In genomic region chr2:173587411-173587810, GRCm38 (mm10) we compare ENCODE assay signal across 31 mouse cellular contexts. TPM values are rescaled to one million over a fixed set of nuclear protein-coding genes. Genes with fewer than 3 reads are reported as not detected.
"Had no signal": no experiment of that assay in that cellular context is flagged by ENCODE, and none has a peak within 500 bp of the region (broad histone marks: within the 10 kb centered on the region; RNA-seq: fewer than 3 reads in every experiment).

No protein-coding gene starts in this region.

- H3K9ac ChIP-seq: embryonic facial prominence, embryonic 15.5 days; forebrain, embryonic 13.5 days; forebrain, embryonic 15.5 days; forebrain, postnatal 0 days had no signal

- DNase-seq: heart, adult 11 months had no signal

- H3K27ac ChIP-seq: embryonic facial prominence, embryonic 10.5 days; embryonic facial prominence, embryonic 12.5 days; embryonic facial prominence, embryonic 13.5 days; embryonic facial prominence, embryonic 15.5 days; forebrain, embryonic 10.5 days; forebrain, embryonic 12.5 days; forebrain, embryonic 13.5 days; forebrain, embryonic 15.5 days; gastrocnemius, adult 2 months; heart, adult 2 months had no signal

- H3K4me3 ChIP-seq: erythroblast, embryonic 14.5 days; heart, adult 2 months had no signal

- H3K9me3 ChIP-seq: embryonic facial prominence, embryonic 12.5 days; embryonic facial prominence, embryonic 15.5 days; forebrain, embryonic 10.5 days; forebrain, embryonic 13.5 days; forebrain, embryonic 15.5 days had no signal

- H3K36me3 ChIP-seq: forebrain, embryonic 12.5 days; forebrain, embryonic 15.5 days had no signal

RNA-seq across cellular contexts. Expression of gene Ankrd60, which starts 9.2 kb away (rescaled TPM):
- total RNA-seq: common myeloid progenitor, adult 5-6 weeks; forebrain, postnatal 0 days; gastrocnemius, adult 18-20 months; gastrocnemius, adult 2 months; gastrocnemius, adult 8-10 months; gastrocnemius, postnatal 10 days; gastrocnemius, postnatal 14 days; gastrocnemius, postnatal 25 days; gastrocnemius, postnatal 36 days; gastrocnemius, postnatal 4 days; granulocyte monocyte progenitor cell, adult 5-6 weeks; heart, adult 18-20 months; heart, adult 2 months; heart, adult 8-10 months had no signal
- polyA plus RNA-seq: cortical plate, adult 2 months; embryonic facial prominence, embryonic 10.5 days; embryonic facial prominence, embryonic 11.5 days; embryonic facial prominence, embryonic 12.5 days; embryonic facial prominence, embryonic 13.5 days; embryonic facial prominence, embryonic 14.5 days; embryonic facial prominence, embryonic 15.5 days; erythroblast, embryonic 14.5 days; forebrain, embryonic 10.5 days; forebrain, embryonic 11.5 days; forebrain, embryonic 12.5 days; forebrain, embryonic 13.5 days; forebrain, embryonic 14.5 days; forebrain, embryonic 15.5 days; forebrain, embryonic 16.5 days; forebrain, postnatal 0 days; frontal cortex, adult 2 months; heart, adult 2 months had no signal
